Mouse (Mus musculus) ES-E14 (cell line): ENCODE measurements around the gene Cox7a2. TPM values are rescaled to one million over a fixed set of nuclear protein-coding genes. Genes with fewer than 3 reads are reported as not detected.
A peak's percentile ranks its signal among the peaks of the same experiment; 100 is the strongest.

Experiments
- DNase-seq: peaks from one replicate; pipeline ENCODE4 v3.0.0-alpha.2; 2013; ENCODE audit warnings: low read depth, low spot score
- H3K27ac ChIP-seq: 2 replicates; pipeline ENCODE4 v1.5.1; 2012; ENCODE audit warnings: low read depth, mild to moderate bottlenecking, low read length, moderate library complexity, mixed read lengths; ENCODE audit not compliant: poor library complexity, insufficient read depth, severe bottlenecking
- H3K36me3 ChIP-seq: 2 replicates; pipeline ENCODE4 v1.6.1; 2012; ENCODE audit warnings: mild to moderate bottlenecking, low read length, moderate library complexity, mixed read lengths; ENCODE audit not compliant: control insufficient read depth, poor library complexity, insufficient read depth, severe bottlenecking
- H3K4me1 ChIP-seq, 2 experiments: fragments of 150-350 bp in 1 of 2; sonication (generic) in 1 of 2; 2 replicates each; pipeline ENCODE4 v1.6.1; 2012; ENCODE audit warnings: low read length in 2 of 2, mild to moderate bottlenecking in 1 of 2, mixed read lengths in 1 of 2; ENCODE audit not compliant: control insufficient read depth in 2 of 2, insufficient read depth in 2 of 2, poor library complexity in 1 of 2
- H3K4me3 ChIP-seq, 2 experiments: fragments of 150-350 bp in 1 of 2; sonication (generic) in 1 of 2; 2 replicates each; pipeline ENCODE4 v1.5.1; 2012; ENCODE audit warnings: low read length in 2 of 2, low read depth in 1 of 2, mild to moderate bottlenecking in 1 of 2, mixed read lengths in 1 of 2; ENCODE audit not compliant: insufficient read depth in 1 of 2, poor library complexity in 1 of 2, severe bottlenecking in 1 of 2
- H3K9ac ChIP-seq: 2 replicates; pipeline ENCODE4 v1.6.1; 2012; ENCODE audit warnings: low read depth, mild to moderate bottlenecking, low read length, mixed read lengths; ENCODE audit not compliant: poor library complexity, insufficient read depth, severe bottlenecking
- H3K9me3 ChIP-seq: fragments of 150-350 bp; sonication (generic); 2 replicates; pipeline ENCODE4 v1.6.1; 2012; ENCODE audit warnings: low read depth, mild to moderate bottlenecking, low read length; ENCODE audit not compliant: control insufficient read depth, insufficient read depth
- CHD2 ChIP-seq: IDR thresholded peaks from 2 replicates; pipeline ENCODE4 v1.6.1; 2014; ENCODE audit warnings: mild to moderate bottlenecking, low read depth, low read length, inconsistent platforms
- HCFC1 ChIP-seq: IDR thresholded peaks from 2 replicates; pipeline ENCODE4 v1.6.1; 2012; ENCODE audit warnings: low read length, inconsistent platforms, borderline replicate concordance; ENCODE audit not compliant: insufficient read depth
- MAFK ChIP-seq: IDR thresholded peaks from 2 replicates; pipeline ENCODE4 v1.6.1; 2014; ENCODE audit warnings: mild to moderate bottlenecking, low read depth, low read length, inconsistent platforms; ENCODE audit not compliant: insufficient read depth
- ZC3H11A ChIP-seq: IDR thresholded peaks from 2 replicates; pipeline ENCODE4 v1.6.1; 2012; ENCODE audit warnings: low read depth, mild to moderate bottlenecking, inconsistent platforms, low read length, borderline replicate concordance
- ZNF384 ChIP-seq: IDR thresholded peaks from 2 replicates; pipeline ENCODE4 v1.6.1; 2012; ENCODE audit warnings: low read depth, low read length, inconsistent platforms
- in situ Hi-C, 2 experiments: fragments of 600-800 bp; cut with MboI; formaldehyde crosslinking; loops; one replicate each; pipeline ENCODE4 v1.15.1; 2025; ENCODE audit warnings: low sequenced_read_pairs in 2 of 2, inconsistent platforms in 1 of 2; ENCODE audit not compliant: unreplicated experiment in 2 of 2
- total RNA-seq: library from RNA; depleted of rRNA; stranded (reverse); fragments of 300-350 nt; gene quantifications from 2 replicates; pipeline ENCODE4 v1.2.3, GENCODE M21; 2012

The Cox7a2 gene
- total RNA-seq, 1 experiment = 300 TPM

DNA sequence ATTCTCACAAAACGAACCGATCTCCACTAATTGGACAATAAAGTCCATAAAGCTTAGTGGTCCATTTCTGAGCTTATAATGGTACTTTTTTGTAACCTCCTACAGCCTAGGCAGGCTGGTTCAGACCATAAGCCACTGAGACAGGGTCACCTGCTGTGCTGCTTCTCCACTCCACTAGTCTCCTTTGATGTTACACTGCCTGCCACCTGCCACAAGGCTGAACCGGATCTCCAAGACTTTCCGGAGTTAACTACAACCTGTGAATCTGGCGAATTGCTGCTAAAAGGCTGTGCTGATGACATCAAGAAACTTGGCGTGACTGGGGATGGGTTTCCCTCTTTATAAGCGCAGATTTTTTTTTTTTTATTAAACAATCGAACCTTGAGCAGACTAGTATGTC, 7.8 kb downstream of the Cox7a2 start:
- no peaks in the 10 kb centered on the region for H3K9me3 ChIP-seq
- peak; percentile 20 for DNase-seq
- H3K27ac ChIP-seq = no peak overlapping the region
- TF ChIP-seq ZNF384 (no peak), CHD2 (no peak), ZC3H11A (no peak), HCFC1 (no peak), MAFK (no peak)
- H3K4me3 ChIP-seq = no peak overlapping the region
- H3K9ac ChIP-seq = no peak overlapping the region
- in situ Hi-C loops = no loop called here
- H3K36me3 ChIP-seq = peaks cover 8% of the 10 kb centered on the region
- no peaks in the 10 kb centered on the region; a peak in 1 of 4 replicates for H3K4me1 ChIP-seq

DNA sequence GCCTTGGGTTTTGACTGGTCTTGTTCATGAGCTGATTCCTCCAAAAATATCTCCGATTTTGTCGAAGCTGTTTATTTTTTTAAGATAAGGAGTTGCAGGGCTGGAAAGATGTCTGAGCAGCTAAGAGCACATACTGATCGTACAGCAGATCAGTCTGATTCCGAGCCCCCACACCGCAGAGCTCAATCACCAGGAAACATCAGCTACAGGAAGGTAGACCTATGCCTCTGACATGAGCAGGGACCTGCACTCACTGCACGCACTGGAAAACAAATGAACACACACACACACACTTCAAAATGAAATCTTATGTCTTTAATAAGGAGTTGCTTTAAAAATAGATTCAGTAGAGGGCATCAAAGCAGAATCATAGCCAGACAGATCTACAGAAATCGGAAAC, 9.0 kb downstream of the Cox7a2 start:
- in situ Hi-C loops = no loop called here
- no peak for DNase-seq
- Histone ChIP-seq H3K4me3 (no peak overlapping the region), H3K4me1 (peaks cover 2% of the 10 kb centered on the region in 2 experiments; a peak in 2 of 4 replicates), H3K36me3 (peaks cover 5% of the 10 kb centered on the region), H3K27ac (no peak overlapping the region), H3K9ac (no peak overlapping the region), H3K9me3 (no peaks in the 10 kb centered on the region)
- TF ChIP-seq ZC3H11A (no peak), HCFC1 (no peak), MAFK (no peak), CHD2 (no peak), ZNF384 (no peak)

DNA sequence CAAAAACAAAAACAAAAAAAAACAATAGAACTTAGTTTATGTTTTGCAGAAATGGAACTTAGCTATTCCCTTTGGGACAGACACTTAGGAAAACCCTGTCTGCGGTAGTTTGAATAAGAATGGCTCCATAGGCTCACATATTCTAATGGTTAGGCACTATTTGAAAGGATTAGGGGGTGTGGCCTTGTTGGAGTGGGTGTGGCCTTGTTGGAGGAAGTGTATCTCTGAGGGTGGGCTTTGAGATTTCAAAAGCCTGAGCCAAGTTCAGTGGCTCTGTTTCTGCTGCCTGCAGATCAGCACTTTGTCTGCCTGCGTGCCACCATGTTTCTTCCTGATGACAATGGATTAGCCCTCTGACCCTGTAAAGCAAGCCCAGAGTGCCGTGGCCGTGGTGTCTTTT, 14.6 kb downstream of the Cox7a2 start:
- peak overlapping the region; percentile 62 to 66 for H3K4me3 ChIP-seq
- no peaks in the 10 kb centered on the region for H3K9me3 ChIP-seq
- DNase-seq = peak; percentile 48
- TF ChIP-seq CHD2 = no peak
- TF ChIP-seq HCFC1 = no peak
- TF ChIP-seq MAFK = no peak
- TF ChIP-seq ZNF384 = no peak
- TF ChIP-seq ZC3H11A = no peak
- no peaks in the 10 kb centered on the region for H3K36me3 ChIP-seq
- H3K4me1 ChIP-seq = peaks cover 5 to 6% of the 10 kb centered on the region in 2 experiments; a peak in 2 of 4 replicates
- in situ Hi-C loops = loop anchor here in 1 of 2 experiments (25.0 kb wide), 1 partner anchor 983 kb away; no protein-coding TSS in a partner anchor
- peak overlapping the region; percentile 68 for H3K9ac ChIP-seq
- H3K27ac ChIP-seq = peak overlapping the region; percentile 90

DNA sequence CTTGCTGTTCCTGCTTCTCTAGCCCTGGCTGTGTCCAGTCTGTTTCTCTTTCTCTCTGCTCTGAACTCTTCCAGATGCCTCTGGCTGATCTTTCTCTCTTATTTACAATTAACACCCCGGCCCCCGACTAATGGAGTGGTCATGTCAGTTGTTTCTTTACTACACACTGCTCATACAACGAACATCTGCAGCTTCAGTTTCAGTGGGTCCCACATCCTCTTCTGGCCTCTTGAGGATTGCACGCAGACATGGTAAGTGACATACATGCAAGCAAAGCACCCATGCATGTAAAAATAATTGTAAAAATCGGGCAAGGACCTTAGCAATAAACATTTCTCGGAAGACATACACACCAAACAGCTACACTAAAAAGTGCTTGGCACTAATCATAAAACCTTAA, 24.1 kb downstream of the Cox7a2 start:
- no peak for DNase-seq
- in situ Hi-C loops = loop anchor here in 1 of 2 experiments (25.0 kb wide), 1 partner anchor 973 kb away; no protein-coding TSS in a partner anchor
- Histone ChIP-seq H3K27ac (no peak overlapping the region), H3K36me3 (no peaks in the 10 kb centered on the region), H3K4me3 (no peak overlapping the region), H3K9ac (no peak overlapping the region), H3K4me1 (0 out of 4 replicates have a peak, but pooled peaks cover 0 to 3% of the 10 kb centered on the region in 2 experiments), H3K9me3 (no peaks in the 10 kb centered on the region)
- no peak for TF ChIP-seq CHD2
- no peak for TF ChIP-seq MAFK
- no peak for TF ChIP-seq HCFC1
- TF ChIP-seq ZC3H11A = no peak
- TF ChIP-seq ZNF384 = no peak

DNA sequence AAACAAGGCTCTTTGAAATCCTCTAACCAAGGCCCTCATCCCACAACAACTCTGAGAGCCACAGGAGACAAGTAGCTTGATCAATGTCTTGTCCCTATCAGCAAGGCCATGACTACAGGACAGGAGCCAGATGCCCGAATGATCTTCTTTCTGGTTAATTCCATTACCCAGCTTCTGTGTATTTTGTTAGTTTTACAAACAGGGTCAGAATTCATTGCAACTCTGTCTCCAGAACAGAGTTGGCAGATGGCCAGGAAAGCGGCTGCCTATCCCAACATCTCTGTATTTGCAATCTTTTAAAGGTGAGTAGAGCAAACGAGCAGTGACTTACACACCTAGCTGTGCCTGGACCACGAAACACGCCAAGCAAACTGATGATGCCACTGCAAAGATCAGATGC, 29.4 kb downstream of the Cox7a2 start:
- H3K9me3 ChIP-seq = no peaks in the 10 kb centered on the region
- H3K27ac ChIP-seq = no peak overlapping the region
- no peak for DNase-seq
- H3K4me3 ChIP-seq = no peak overlapping the region
- H3K4me1 ChIP-seq = no peaks in the 10 kb centered on the region
- TF ChIP-seq MAFK = no peak
- TF ChIP-seq HCFC1 = no peak
- TF ChIP-seq ZC3H11A = no peak
- no peak for TF ChIP-seq CHD2
- no peak for TF ChIP-seq ZNF384
- in situ Hi-C loops = loop anchor here in 1 of 2 experiments (25.0 kb wide), 1 partner anchor 968 kb away; no protein-coding TSS in a partner anchor
- no peak overlapping the region for H3K9ac ChIP-seq
- no peaks in the 10 kb centered on the region for H3K36me3 ChIP-seq
